Mouse (Mus musculus) megakaryocyte, embryonic 14.5 days (primary cell): ENCODE measurements around the gene Atp2b2.

Experiments
- FLI1 ChIP-seq: IDR thresholded peaks from 2 replicates; pipeline ENCODE4 v1.6.1; 2012; ENCODE audit warnings: low read length, inconsistent platforms, mixed read lengths
- GATA1 ChIP-seq: IDR thresholded peaks from 3 replicates; pipeline ENCODE4 v1.6.1; 2012; ENCODE audit warnings: mixed read lengths, low read length, inconsistent platforms, borderline replicate concordance

DNA sequence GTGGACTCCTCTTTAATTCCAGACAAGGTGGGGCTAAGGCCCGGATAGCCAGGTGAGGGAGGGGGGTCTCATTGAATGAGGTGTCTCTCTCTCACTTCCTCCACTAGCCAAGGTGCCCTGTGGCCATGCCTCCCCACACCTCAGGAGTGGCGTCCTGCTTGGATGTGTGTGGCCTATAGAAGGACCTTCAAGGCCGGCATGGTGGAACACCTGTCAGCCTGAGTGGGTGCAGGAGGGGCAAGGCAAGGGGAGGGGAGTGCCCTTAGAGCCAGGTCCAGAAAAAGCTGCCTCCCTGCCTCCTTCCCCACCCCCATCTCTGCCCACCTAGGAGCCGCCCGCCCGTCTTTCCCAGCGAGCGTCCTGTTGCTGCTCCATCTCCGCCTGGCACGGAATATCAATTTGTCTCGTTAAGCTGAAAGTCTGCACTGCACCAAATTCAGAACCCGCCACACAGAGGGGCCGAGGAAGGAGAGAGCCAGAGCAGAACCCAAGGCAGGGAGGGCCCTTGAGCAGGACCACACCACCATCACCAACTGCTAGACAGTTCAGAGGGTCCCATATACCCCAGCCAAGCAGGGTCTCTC lies 150.2 kb downstream of the Atp2b2 start:
- TF ChIP-seq FLI1 (no peak), GATA1 (no peak)
